Mouse (Mus musculus) ES-Bruce4 (cell line): Measurements from ENCODE around the gene Adcyap1r1. TPM values are rescaled to one million over a fixed set of nuclear protein-coding genes. Genes with fewer than 3 reads are reported as not detected.

Source experiments
- H3K27ac ChIP-seq: 2 replicates; pipeline ENCODE4 v1.5.1; 2012; ENCODE audit warnings: low read length, inconsistent platforms; ENCODE audit not compliant: insufficient read depth
- H3K27me3 ChIP-seq: 2 replicates; pipeline ENCODE4 v1.6.1; 2012; ENCODE audit warnings: mild to moderate bottlenecking, low read length, inconsistent platforms; ENCODE audit not compliant: control insufficient read depth, poor library complexity, insufficient read depth, severe bottlenecking
- H3K36me3 ChIP-seq: 2 replicates; pipeline ENCODE4 v1.6.1; 2012; ENCODE audit warnings: inconsistent platforms, mild to moderate bottlenecking, low read length, moderate library complexity; ENCODE audit not compliant: control insufficient read depth, poor library complexity, insufficient read depth, severe bottlenecking
- H3K4me1 ChIP-seq: one replicate; pipeline ENCODE4 v1.8.1; 2011; ENCODE audit warnings: low read length; ENCODE audit not compliant: control insufficient read depth, insufficient read depth
- H3K4me3 ChIP-seq: 2 replicates; pipeline ENCODE4 v1.5.1; 2011; ENCODE audit warnings: low read depth, mild to moderate bottlenecking, low read length
- H3K9ac ChIP-seq: 2 replicates; pipeline ENCODE4 v1.6.1; 2012; ENCODE audit warnings: low read depth, mild to moderate bottlenecking, inconsistent platforms; ENCODE audit not compliant: poor library complexity, severe bottlenecking
- H3K9me3 ChIP-seq: replicated peaks from 2 replicates; pipeline ENCODE4 v1.6.1; 2012; ENCODE audit warnings: mild to moderate bottlenecking, low read length, inconsistent platforms; ENCODE audit not compliant: control insufficient read depth, poor library complexity, insufficient read depth, severe bottlenecking
- CTCF ChIP-seq: IDR thresholded peaks from one replicate; pipeline ENCODE4 v1.8.1; 2011; ENCODE audit warnings: low read depth, low read length
- EP300 ChIP-seq: IDR thresholded peaks from 2 replicates; pipeline ENCODE4 v1.6.1; 2011; ENCODE audit warnings: low read depth, low read length; ENCODE audit not compliant: insufficient read depth
- POLR2A ChIP-seq: IDR thresholded peaks from one replicate; pipeline ENCODE4 v1.8.1; 2011; ENCODE audit warnings: low read length; ENCODE audit not compliant: insufficient read depth
- polyA plus RNA-seq: library from polyadenylated mRNA; stranded (reverse); fragments of >200 nt; gene quantifications from 2 replicates; pipeline ENCODE4 v1.2.4, GENCODE M21; 2011; ENCODE audit warnings: low read depth; ENCODE audit not compliant: missing spikeins, insufficient read depth, insufficient read length

Adcyap1r1 gene
- polyA plus RNA-seq, 1 experiment = 0.34 TPM

DNA sequence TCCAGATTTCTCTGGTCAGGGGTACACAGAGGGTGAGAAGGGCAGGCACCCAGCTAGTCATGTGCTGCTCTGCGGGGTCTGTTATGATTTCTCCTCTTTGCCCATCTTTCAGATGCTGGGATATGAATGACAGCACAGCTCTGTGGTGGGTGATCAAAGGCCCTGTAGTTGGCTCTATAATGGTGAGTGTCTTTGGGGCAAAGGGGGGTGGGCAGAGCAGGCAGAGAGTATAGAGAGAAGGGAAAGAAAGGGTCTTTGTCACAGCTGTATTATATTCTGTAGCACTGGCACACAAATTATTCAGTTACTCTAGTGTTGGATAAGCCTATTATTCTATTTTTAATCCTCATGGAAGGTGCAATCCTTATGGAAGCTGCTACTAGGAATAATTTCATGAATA is 29.2 kb downstream of the Adcyap1r1 start:
- no peaks in the 10 kb centered on the region for H3K4me1 ChIP-seq
- H3K36me3 ChIP-seq = no peaks in the 10 kb centered on the region
- H3K4me3 ChIP-seq = no peak overlapping the region
- no peaks in the 10 kb centered on the region for H3K9me3 ChIP-seq
- no peaks in the 10 kb centered on the region for H3K27me3 ChIP-seq
- TF ChIP-seq CTCF = no peak
- no peak for TF ChIP-seq EP300
- TF ChIP-seq POLR2A = no peak
- H3K9ac ChIP-seq = no peak overlapping the region
- no peak overlapping the region for H3K27ac ChIP-seq

DNA sequence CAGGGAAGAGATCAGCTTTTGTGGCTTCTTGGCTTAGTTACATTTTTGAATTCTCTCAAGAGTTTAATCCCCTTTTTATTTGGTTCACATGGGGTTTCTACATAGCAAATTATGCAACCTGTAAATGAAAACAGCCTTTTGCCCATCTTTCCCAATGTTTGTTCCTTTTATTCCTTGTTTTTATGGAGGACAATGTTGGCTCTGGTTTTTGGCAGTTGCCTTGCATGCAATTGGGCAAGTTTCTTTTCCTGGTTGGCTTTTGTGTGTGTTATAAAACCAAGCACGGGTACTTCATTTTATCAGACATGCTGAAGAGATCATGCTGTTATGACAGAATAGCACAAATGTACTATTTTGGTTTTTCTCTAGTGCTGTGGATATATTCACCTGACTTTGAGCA is 30.7 kb downstream of the Adcyap1r1 start:
- H3K4me3 ChIP-seq = no peak overlapping the region
- no peaks in the 10 kb centered on the region for H3K9me3 ChIP-seq
- no peaks in the 10 kb centered on the region for H3K36me3 ChIP-seq
- no peaks in the 10 kb centered on the region for H3K27me3 ChIP-seq
- TF ChIP-seq POLR2A = no peak
- TF ChIP-seq EP300 = no peak
- no peak for TF ChIP-seq CTCF
- no peaks in the 10 kb centered on the region for H3K4me1 ChIP-seq
- no peak overlapping the region for H3K9ac ChIP-seq
- no peak overlapping the region for H3K27ac ChIP-seq

DNA sequence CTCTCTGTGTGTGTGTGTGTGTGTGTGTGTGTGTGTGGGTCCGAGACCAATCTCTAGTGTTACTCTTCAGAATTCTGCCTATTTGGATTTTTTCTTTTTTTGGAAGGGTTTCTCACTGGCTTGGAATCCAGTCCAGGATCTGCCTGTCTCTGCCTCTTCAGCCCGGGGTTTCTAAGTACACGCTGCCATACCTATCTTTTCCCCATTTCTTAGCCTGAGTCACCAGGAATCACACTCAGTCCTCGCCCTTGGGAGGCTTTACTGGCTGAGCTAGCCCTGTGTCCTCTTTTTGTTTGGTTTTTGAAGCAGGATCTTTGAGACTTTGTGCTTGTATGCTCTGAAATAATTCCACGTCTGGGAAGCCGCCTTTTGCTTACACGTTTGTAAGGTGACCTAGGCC is 31.6 kb downstream of the Adcyap1r1 start:
- Histone ChIP-seq H3K9me3 (no peaks in the 10 kb centered on the region), H3K9ac (no peak overlapping the region), H3K27me3 (no peaks in the 10 kb centered on the region), H3K27ac (no peak overlapping the region), H3K36me3 (no peaks in the 10 kb centered on the region), H3K4me1 (no peaks in the 10 kb centered on the region), H3K4me3 (no peak overlapping the region)
- TF ChIP-seq EP300 = no peak
- TF ChIP-seq POLR2A = no peak
- TF ChIP-seq CTCF = no peak

DNA sequence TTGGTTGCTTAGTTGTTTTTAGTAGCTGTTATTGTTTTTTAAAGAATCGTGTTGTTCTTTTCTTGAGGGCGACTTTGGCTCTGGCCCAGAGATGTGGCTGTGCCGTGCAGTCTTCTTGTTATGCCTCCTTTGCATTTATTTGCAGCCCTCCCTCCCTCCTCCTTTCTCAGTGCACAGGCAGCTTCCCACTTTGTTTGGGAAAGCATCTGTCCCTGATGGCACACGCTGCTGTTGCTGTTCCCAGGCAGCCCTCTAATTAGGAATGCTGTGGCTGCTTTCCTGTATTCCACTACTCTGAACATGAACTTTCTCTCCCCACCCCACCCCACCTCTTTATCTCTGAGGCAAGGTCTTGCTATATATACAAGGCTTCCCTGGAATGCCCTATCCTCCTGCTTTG is 32.4 kb downstream of the Adcyap1r1 start:
- no peaks in the 10 kb centered on the region for H3K4me1 ChIP-seq
- no peaks in the 10 kb centered on the region for H3K27me3 ChIP-seq
- H3K36me3 ChIP-seq = no peaks in the 10 kb centered on the region
- H3K9me3 ChIP-seq = no peaks in the 10 kb centered on the region
- no peak overlapping the region for H3K27ac ChIP-seq
- no peak overlapping the region for H3K4me3 ChIP-seq
- no peak overlapping the region for H3K9ac ChIP-seq
- TF ChIP-seq EP300 (no peak), CTCF (no peak), POLR2A (no peak)

DNA sequence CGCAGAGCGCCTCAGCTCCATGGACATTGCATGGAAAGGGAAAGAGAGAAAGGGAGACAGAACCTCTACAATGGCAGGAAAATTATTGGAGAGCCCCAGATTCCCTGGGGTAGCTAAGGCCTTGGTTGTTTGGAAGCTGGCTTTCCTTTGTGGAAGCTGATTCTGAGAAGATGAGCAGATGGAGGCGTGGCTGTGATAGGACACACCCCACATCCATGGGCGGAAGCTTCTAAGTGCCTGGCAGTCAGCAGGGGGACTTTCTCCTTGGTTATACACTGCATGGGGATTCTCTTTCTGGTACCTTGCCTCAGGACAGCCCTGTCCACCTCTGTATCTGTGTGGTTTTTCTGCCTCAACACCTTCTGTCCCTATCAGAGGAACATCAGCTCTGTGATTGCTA is 33.4 kb downstream of the Adcyap1r1 start:
- Histone ChIP-seq H3K9ac (no peak overlapping the region), H3K27ac (no peak overlapping the region)

DNA sequence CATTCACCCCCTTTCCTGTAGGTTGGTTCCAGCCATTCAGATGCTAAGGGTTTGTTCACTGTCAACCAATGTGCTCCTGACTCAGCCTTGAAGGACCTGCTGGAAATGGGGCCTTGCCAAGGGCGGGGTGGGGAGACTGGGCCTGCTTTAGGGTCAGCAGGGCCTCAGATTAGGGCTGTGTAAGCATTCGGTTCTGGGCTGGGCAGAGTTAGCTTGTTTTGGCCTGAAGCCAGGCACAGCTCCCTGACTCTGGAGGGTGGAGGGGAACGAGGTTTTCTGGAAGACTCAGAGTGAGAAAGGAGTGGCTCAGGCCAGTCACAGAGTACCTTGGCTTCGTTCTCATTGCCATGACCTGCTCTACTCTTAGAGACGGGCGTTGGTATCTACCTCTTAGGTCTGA is 35.9 kb downstream of the Adcyap1r1 start:
- TF ChIP-seq POLR2A = no peak
- no peak for TF ChIP-seq EP300
- no peak overlapping the region for H3K9ac ChIP-seq
- no peak overlapping the region for H3K4me3 ChIP-seq
- no peaks in the 10 kb centered on the region for H3K27me3 ChIP-seq
- H3K36me3 ChIP-seq = no peaks in the 10 kb centered on the region
- no peak overlapping the region for H3K27ac ChIP-seq
- H3K4me1 ChIP-seq = no peaks in the 10 kb centered on the region
- no peaks in the 10 kb centered on the region for H3K9me3 ChIP-seq

More for the DNA sequence above, 33.4 kb downstream of the Adcyap1r1 start:
- H3K4me3 ChIP-seq = no peak overlapping the region
- no peaks in the 10 kb centered on the region for H3K4me1 ChIP-seq
- H3K27me3 ChIP-seq = no peaks in the 10 kb centered on the region
- no peak for TF ChIP-seq EP300
- no peak for TF ChIP-seq POLR2A
- TF ChIP-seq CTCF = no peak
- no peaks in the 10 kb centered on the region for H3K36me3 ChIP-seq
- H3K9me3 ChIP-seq = no peaks in the 10 kb centered on the region
